Mouse (Mus musculus): Measurements from ENCODE around the gene Tmem169.

GRCm38 (mm10) chr1:72315447-72315846 lies 31.3 kb downstream of the Tmem169 start:
- TF ChIP-seq E2F4 (IDR thresholded peaks at IDR 0.05; ENCODE audit: insufficient read depth) (no peak), MAX (IDR thresholded peaks at IDR 0.05; ENCODE audit: low read depth) (no peak), POLR2A (IDR thresholded peaks at IDR 0.05; ENCODE audit: insufficient read length, low read depth) (no peak), TCF3 (IDR thresholded peaks at IDR 0.05; ENCODE audit: insufficient read length, low read depth) (no peak), CEBPB (IDR thresholded peaks at IDR 0.05; ENCODE audit: insufficient read depth, poor library complexity, severe bottlenecking) (no peak), MYOD1 (IDR thresholded peaks at IDR 0.05; ENCODE audit: control insufficient read depth in 1 of 3, insufficient read length in 2 of 3, low read depth in 2 of 3) (no peak), REST (IDR thresholded peaks at IDR 0.05; ENCODE audit: insufficient read depth, insufficient read length) (no peak), POLR2AphosphoS2 (IDR thresholded peaks at IDR 0.05; ENCODE audit: insufficient read length, low read depth) (no peak)

Data from myocyte (in vitro differentiated cells).